Mouse (Mus musculus): ENCODE results near the gene Ncmap. TPM values are rescaled to one million over a fixed set of nuclear protein-coding genes. Genes with fewer than 3 reads are reported as not detected.

The Ncmap gene
- polyA plus RNA-seq (2012; rRNA removed) (0.04 and 0.08 TPM in 2 replicates), polyA plus RNA-seq (2014; fragmentation: Nextera tagmentation; extraction: Ambion mirVana) (0.06 TPM in 1 of 2 replicates, not detected in the other)

GRCm38 (mm10) chr4:135397991-135398390 lies at the start of gene Ncmap:
Gene Ncmap, minus strand, starts transcription at chr4:135398227.
- H3K9ac ChIP-seq (replicated peaks) = no peak within 1 kb of the TSS
- H3K4me1 ChIP-seq (replicated peaks; ENCODE audit: control insufficient read depth in 2 of 2, insufficient read depth in 2 of 2, low read length in 1 of 2) = no peaks in the 10 kb centered on the region
- H3K27ac ChIP-seq = no peak within 1 kb of the TSS
- H3K36me3 ChIP-seq (replicated peaks; ENCODE audit: control insufficient read depth, insufficient read depth, low read depth) = no peaks in the 10 kb centered on the region
- no peak for ATAC-seq (ENCODE audit: insufficient read depth)
- DNase-seq (ENCODE audit: low read depth in 3 of 3, low spot score in 3 of 3) = no peak
- peak within 1 kb of the TSS; percentile 5 for H3K4me2 ChIP-seq (ENCODE audit: low read depth)
- H3K4me3 ChIP-seq (ENCODE audit: insufficient read depth in 1 of 2, low read depth in 2 of 2, low read length in 2 of 2) = peak within 1 kb of the TSS in 1 of 2 experiments; percentile 2; a peak in 2 of 4 replicates
- H3K9me3 ChIP-seq (ENCODE audit: control insufficient read depth, low read length) = no peaks in the 10 kb centered on the region
- WGBS (ENCODE audit: insufficient replicate concordance) = 2% methylated on average over 29 of the region's 29 CpGs
- TF ChIP-seq EP300 (IDR thresholded peaks at IDR 0.05; ENCODE audit: low read depth) (no peak), CTCF (IDR thresholded peaks at IDR 0.05; ENCODE audit: low read depth) (no peak)
- peaks cover 33% of the 10 kb centered on the region for H3K27me3 ChIP-seq (ENCODE audit: control insufficient read depth, insufficient read depth, low read length)

- TF ChIP-seq CTCF (IDR thresholded peaks at IDR 0.05; ENCODE audit: low read depth) = no peak
- no peak for TF ChIP-seq EP300 (IDR thresholded peaks at IDR 0.05; ENCODE audit: low read depth)
- ATAC-seq (ENCODE audit: insufficient read depth) = no peak
- 29% methylated on average over 5 of the region's 5 CpGs for whole genome bisulfite sequencing (ENCODE audit: insufficient replicate concordance)
- no peak overlapping the region for H3K27ac ChIP-seq
- no peak overlapping the region for H3K4me2 ChIP-seq (ENCODE audit: low read depth)
- H3K9ac ChIP-seq (replicated peaks) = no peak overlapping the region
- H3K9me3 ChIP-seq (ENCODE audit: control insufficient read depth, low read length) = no peaks in the 10 kb centered on the region
- no peak overlapping the region for H3K4me3 ChIP-seq (ENCODE audit: insufficient read depth in 1 of 2, low read depth in 2 of 2, low read length in 2 of 2)
- DNase-seq (ENCODE audit: low read depth in 3 of 3, low spot score in 3 of 3) = no peak
- no peaks in the 10 kb centered on the region for H3K27me3 ChIP-seq (ENCODE audit: control insufficient read depth, insufficient read depth, low read length)
- no peaks in the 10 kb centered on the region for H3K36me3 ChIP-seq (replicated peaks; ENCODE audit: control insufficient read depth, insufficient read depth, low read depth)
- H3K4me1 ChIP-seq (replicated peaks; ENCODE audit: control insufficient read depth in 2 of 2, insufficient read depth in 2 of 2, low read length in 1 of 2) = peaks cover 9 to 25% of the 10 kb centered on the region in 2 experiments
These were observed 44.4 kb upstream of the Ncmap start for GRCm38 (mm10) chr4:135442473-135442872.

- Histone ChIP-seq H3K9ac (replicated peaks) (peak overlapping the region; percentile 71), H3K4me1 (replicated peaks; ENCODE audit: control insufficient read depth in 2 of 2, insufficient read depth in 2 of 2, low read length in 1 of 2) (peaks cover 13 to 35% of the 10 kb centered on the region in 2 experiments), H3K4me3 (ENCODE audit: insufficient read depth in 1 of 2, low read depth in 2 of 2, low read length in 2 of 2) (peak overlapping the region in 1 of 2 experiments; percentile 41; a peak in 1 of 4 replicates), H3K36me3 (replicated peaks; ENCODE audit: control insufficient read depth, insufficient read depth, low read depth) (no peaks in the 10 kb centered on the region), H3K27ac (peak overlapping the region; percentile 97), H3K4me2 (ENCODE audit: low read depth) (peak overlapping the region; percentile 91), H3K9me3 (ENCODE audit: control insufficient read depth, low read length) (no peaks in the 10 kb centered on the region), H3K27me3 (ENCODE audit: control insufficient read depth, insufficient read depth, low read length) (no peaks in the 10 kb centered on the region)
- ATAC-seq (ENCODE audit: insufficient read depth) (peak; percentile 78), DNase-seq (ENCODE audit: low read depth in 3 of 3, low spot score in 3 of 3) (peak; percentile 71 to 74 (median 73))
- WGBS (ENCODE audit: insufficient replicate concordance) = 8% methylated on average over 9 of the region's 9 CpGs
- TF ChIP-seq EP300 (IDR thresholded peaks at IDR 0.05; ENCODE audit: low read depth) (peak; percentile 89), CTCF (IDR thresholded peaks at IDR 0.05; ENCODE audit: low read depth) (peak; percentile 89)
These were observed 42.0 kb upstream of the Ncmap start for GRCm38 (mm10) chr4:135439904-135440522.

- Histone ChIP-seq H3K36me3 (replicated peaks; ENCODE audit: control insufficient read depth, insufficient read depth, low read depth) (no peaks in the 10 kb centered on the region), H3K4me1 (replicated peaks; ENCODE audit: control insufficient read depth in 2 of 2, insufficient read depth in 2 of 2, low read length in 1 of 2) (peaks cover 18 to 38% of the 10 kb centered on the region in 2 experiments), H3K9me3 (ENCODE audit: control insufficient read depth, low read length) (no peaks in the 10 kb centered on the region), H3K9ac (replicated peaks) (peak overlapping the region; percentile 71), H3K27ac (peak overlapping the region; percentile 97), H3K4me2 (ENCODE audit: low read depth) (peak overlapping the region; percentile 91), H3K27me3 (ENCODE audit: control insufficient read depth, insufficient read depth, low read length) (no peaks in the 10 kb centered on the region), H3K4me3 (ENCODE audit: insufficient read depth in 1 of 2, low read depth in 2 of 2, low read length in 2 of 2) (peak overlapping the region; percentile 41 to 46)
- peak; percentile 95 for ATAC-seq (ENCODE audit: insufficient read depth)
- TF ChIP-seq CTCF (IDR thresholded peaks at IDR 0.05; ENCODE audit: low read depth) = no peak
- TF ChIP-seq EP300 (IDR thresholded peaks at IDR 0.05; ENCODE audit: low read depth) = no peak; the same call in 1 of the 2 replicates
- 1% methylated on average over 15 of the region's 15 CpGs for WGBS (ENCODE audit: insufficient replicate concordance)
- DNase-seq (ENCODE audit: low read depth in 3 of 3, low spot score in 3 of 3) = peak; percentile 70 to 87 (median 72)
These were observed 41.2 kb upstream of the Ncmap start for GRCm38 (mm10) chr4:135439188-135439647.

- H3K27me3 ChIP-seq (ENCODE audit: control insufficient read depth, insufficient read depth, low read length) = no peaks in the 10 kb centered on the region
- no peak for TF ChIP-seq EP300 (IDR thresholded peaks at IDR 0.05; ENCODE audit: low read depth)
- no peak for TF ChIP-seq CTCF (IDR thresholded peaks at IDR 0.05; ENCODE audit: low read depth)
- H3K36me3 ChIP-seq (replicated peaks; ENCODE audit: control insufficient read depth, insufficient read depth, low read depth) = no peaks in the 10 kb centered on the region
- no peak overlapping the region for H3K4me2 ChIP-seq (ENCODE audit: low read depth)
- no peak overlapping the region for H3K4me3 ChIP-seq (ENCODE audit: insufficient read depth in 1 of 2, low read depth in 2 of 2, low read length in 2 of 2)
- H3K4me1 ChIP-seq (replicated peaks; ENCODE audit: control insufficient read depth in 2 of 2, insufficient read depth in 2 of 2, low read length in 1 of 2) = peaks cover 18 to 36% of the 10 kb centered on the region in 2 experiments
- H3K9me3 ChIP-seq (ENCODE audit: control insufficient read depth, low read length) = no peaks in the 10 kb centered on the region
- ATAC-seq (ENCODE audit: insufficient read depth) (no peak), DNase-seq (ENCODE audit: low read depth in 3 of 3, low spot score in 3 of 3) (no peak)
- H3K27ac ChIP-seq = no peak overlapping the region
- no peak overlapping the region for H3K9ac ChIP-seq (replicated peaks)
These were observed 39.9 kb upstream of the Ncmap start for GRCm38 (mm10) chr4:135437924-135438323.
